Mouse (Mus musculus): ENCODE results near the gene Gm49486.

DNA sequence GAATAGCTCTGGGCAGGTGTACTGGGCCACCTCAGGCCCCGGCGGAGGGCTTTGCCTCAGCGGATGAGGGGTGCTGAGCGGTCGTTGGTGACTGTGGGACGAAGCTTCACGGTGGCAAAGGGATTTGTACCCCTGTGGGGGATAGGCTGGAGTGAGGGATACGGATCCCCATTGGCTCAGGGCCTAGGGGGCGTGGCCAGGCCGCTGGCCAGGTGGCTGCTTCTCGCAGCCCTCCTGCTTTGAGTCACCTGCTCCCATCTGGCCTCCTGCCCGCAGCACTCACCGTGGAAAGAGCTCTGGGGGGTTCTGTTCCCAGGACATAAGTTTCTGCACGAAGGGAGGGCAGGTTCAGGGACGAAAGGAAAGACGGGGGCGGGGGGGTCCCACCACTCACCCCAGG is 29.3 kb downstream of the Gm49486 start:
- TF ChIP-seq GATA1 (IDR thresholded peaks at IDR 0.05; ENCODE audit: borderline replicate concordance, low read length) (no peak), FLI1 (IDR thresholded peaks at IDR 0.05; ENCODE audit: low read length) (no peak)
